Comparison of ENCODE assay signal across 28 mouse cellular contexts in genomic region chr11:75950459-75950858, GRCm38 (mm10). TPM values are rescaled to one million over a fixed set of nuclear protein-coding genes. Genes with fewer than 3 reads are reported as not detected.
DNase-seq lines count a peak whose midpoint lies in the region; ATAC-seq and TF ChIP-seq lines count a peak whose summit lies in the region.
"Had no signal": no experiment of that assay in that cellular context is flagged by ENCODE, and none has a peak within 500 bp of the region (broad histone marks: within the 10 kb centered on the region; RNA-seq: fewer than 3 reads in every experiment).

No protein-coding gene starts in this region.

- 0 out of 2 replicates have a peak, but pooled peaks have one; percentile 18 for ATAC-seq in kidney, embryonic 15.5 days (replicated peaks; ENCODE audit: low FRiP score)
- ATAC-seq in midbrain, embryonic 11.5 days (ENCODE audit: low FRiP score), result no peak
- ATAC-seq in midbrain, embryonic 14.5 days (ENCODE audit: low FRiP score, low TSS enrichment), result no peak
- ATAC-seq: CD4-positive, CD25-positive, alpha-beta regulatory T cell, adult 4 months; forebrain, embryonic 14.5 days had no signal

- no peak overlapping the region for H3K27ac ChIP-seq in kidney, embryonic 15.5 days
- no peak overlapping the region for H3K27ac ChIP-seq in midbrain, embryonic 11.5 days (ENCODE audit: low read depth, low read length)
- no peak overlapping the region for H3K27ac ChIP-seq in midbrain, embryonic 14.5 days (replicated peaks; ENCODE audit: low read depth, low read length)
- no peak overlapping the region for H3K27ac ChIP-seq in MEL (ENCODE audit: control insufficient read depth, low read depth, low read length)
- H3K27ac ChIP-seq: embryonic facial prominence, embryonic 13.5 days; embryonic facial prominence, embryonic 15.5 days; forebrain, embryonic 10.5 days; forebrain, embryonic 12.5 days had no signal

- no peak for TF ChIP-seq CTCF in MEL (IDR thresholded peaks at IDR 0.05 in 2 of 3, conservative IDR thresholded peaks at IDR 0.05 in 1 of 3; ENCODE audit: control insufficient read depth in 1 of 3, insufficient read depth in 1 of 3, low read depth in 2 of 3, low read length in 3 of 3, poor library complexity in 1 of 3, severe bottlenecking in 1 of 3)

- no peaks in the 10 kb centered on the region for H3K79me2 ChIP-seq in MEL (ENCODE audit: control insufficient read depth, insufficient read depth, low read length, poor library complexity)

- no peak overlapping the region for H3K4me2 ChIP-seq in kidney, embryonic 15.5 days
- no peak overlapping the region for H3K4me2 ChIP-seq in midbrain, embryonic 11.5 days
- no peak overlapping the region for H3K4me2 ChIP-seq in midbrain, embryonic 14.5 days (ENCODE audit: low read length)
- H3K4me2 ChIP-seq: embryonic facial prominence, embryonic 13.5 days; embryonic facial prominence, embryonic 15.5 days; forebrain, embryonic 12.5 days had no signal

- H3K9me3 ChIP-seq in kidney, embryonic 15.5 days (replicated peaks), result no peaks in the 10 kb centered on the region
- H3K9me3 ChIP-seq in midbrain, embryonic 11.5 days (ENCODE audit: control insufficient read depth, low read length), result no peaks in the 10 kb centered on the region
- no peaks in the 10 kb centered on the region for H3K9me3 ChIP-seq in midbrain, embryonic 14.5 days (ENCODE audit: control insufficient read depth, low read length)
- H3K9me3 ChIP-seq in MEL (replicated peaks; ENCODE audit: insufficient read depth, low read length), result no peaks in the 10 kb centered on the region
- H3K9me3 ChIP-seq: embryonic facial prominence, embryonic 13.5 days; embryonic facial prominence, embryonic 15.5 days; forebrain, embryonic 10.5 days; forebrain, embryonic 12.5 days; G1E had no signal

- TF ChIP-seq RAD21 in MEL (IDR thresholded peaks at IDR 0.05; ENCODE audit: low read depth, low read length), result no peak

- no peaks in the 10 kb centered on the region for H3K36me3 ChIP-seq in kidney, embryonic 15.5 days
- H3K36me3 ChIP-seq in midbrain, embryonic 11.5 days (ENCODE audit: control insufficient read depth, insufficient read depth, low read length), result no peaks in the 10 kb centered on the region
- H3K36me3 ChIP-seq in midbrain, embryonic 14.5 days (ENCODE audit: control insufficient read depth, insufficient read depth, low read length), result no peaks in the 10 kb centered on the region
- H3K36me3 ChIP-seq in MEL (ENCODE audit: control insufficient read depth in 1 of 2, insufficient read depth in 2 of 2, low read length in 2 of 2), result no peaks in the 10 kb centered on the region
- H3K36me3 ChIP-seq: embryonic facial prominence, embryonic 13.5 days; embryonic facial prominence, embryonic 15.5 days; forebrain, embryonic 10.5 days; forebrain, embryonic 12.5 days; G1E had no signal

- TF ChIP-seq EP300 in MEL (IDR thresholded peaks at IDR 0.05; ENCODE audit: low read depth in 1 of 2, low read length in 2 of 2), result peak; percentile 19 to 52; a peak in 2 of 4 replicates

- 52% methylated on average over 3 of the region's 3 CpGs for WGBS in kidney, embryonic 15.5 days
- WGBS in midbrain, embryonic 11.5 days, result 89% methylated on average over 3 of the region's 3 CpGs
- WGBS in midbrain, embryonic 14.5 days, result 59% methylated on average over 3 of the region's 3 CpGs

- peak; percentile 61 for DNase-seq in heart, adult 11 months
- no peak for DNase-seq in heart, adult 9 months (ENCODE audit: low spot score in 2 of 2)
- DNase-seq in kidney, postnatal 14 days, result no peak
- peak; percentile 21 for DNase-seq in midbrain, embryonic 11.5 days (ENCODE audit: low spot score, missing footprints)
- DNase-seq in midbrain, embryonic 14.5 days, result no peak
- no peak for DNase-seq in MEL (ENCODE audit: low read depth, low spot score)
- DNase-seq: adrenal gland, adult 2 months; adrenal gland, postnatal 10 days; adrenal gland, postnatal 25 days; B cell, adult 2 months; cerebellum, adult 11 months; cerebellum, adult 18-20 months; cerebellum, adult 8-10 months; cerebellum, adult 9-11 months; cerebellum, postnatal 14 days; cerebellum, postnatal 36 days; embryo, embryonic 11 days had no signal

- TF ChIP-seq POLR2A in MEL (IDR thresholded peaks at IDR 0.05; ENCODE audit: control insufficient read depth in 1 of 2, insufficient read depth in 1 of 2, low read depth in 1 of 2, low read length in 2 of 2, poor library complexity in 1 of 2), result no peak

- no peak overlapping the region for H3K9ac ChIP-seq in kidney, embryonic 15.5 days
- H3K9ac ChIP-seq in midbrain, embryonic 11.5 days (ENCODE audit: low read length), result no peak overlapping the region
- H3K9ac ChIP-seq in midbrain, embryonic 14.5 days (replicated peaks; ENCODE audit: low read length), result no peak overlapping the region
- no peak overlapping the region for H3K9ac ChIP-seq in MEL (ENCODE audit: control insufficient read depth, low read depth, low read length, poor library complexity, severe bottlenecking)
- H3K9ac ChIP-seq: embryonic facial prominence, embryonic 13.5 days; embryonic facial prominence, embryonic 15.5 days; forebrain, embryonic 12.5 days had no signal

- no peaks in the 10 kb centered on the region for H3K27me3 ChIP-seq in kidney, embryonic 15.5 days
- H3K27me3 ChIP-seq in midbrain, embryonic 11.5 days (ENCODE audit: control insufficient read depth, insufficient read depth, low read length), result no peaks in the 10 kb centered on the region
- no peaks in the 10 kb centered on the region for H3K27me3 ChIP-seq in midbrain, embryonic 14.5 days (ENCODE audit: control insufficient read depth, insufficient read depth, low read length)
- H3K27me3 ChIP-seq in MEL (ENCODE audit: control insufficient read depth in 1 of 2, insufficient read depth in 2 of 2, low read length in 2 of 2), result no peaks in the 10 kb centered on the region
- H3K27me3 ChIP-seq: embryonic facial prominence, embryonic 13.5 days; embryonic facial prominence, embryonic 15.5 days; forebrain, embryonic 12.5 days had no signal

- no peak overlapping the region for H3K4me3 ChIP-seq in kidney, embryonic 15.5 days (replicated peaks)
- H3K4me3 ChIP-seq in midbrain, embryonic 11.5 days (ENCODE audit: low read depth, low read length), result no peak overlapping the region
- no peak overlapping the region for H3K4me3 ChIP-seq in midbrain, embryonic 14.5 days (replicated peaks; ENCODE audit: low read depth, low read length)
- no peak overlapping the region for H3K4me3 ChIP-seq in MEL (ENCODE audit: control insufficient read depth in 1 of 2, insufficient read depth in 1 of 2, low read depth in 2 of 2, low read length in 2 of 2)
- H3K4me3 ChIP-seq: embryonic facial prominence, embryonic 13.5 days; embryonic facial prominence, embryonic 15.5 days; erythroblast, embryonic 14.5 days; forebrain, embryonic 10.5 days; forebrain, embryonic 12.5 days had no signal

- H3K4me1 ChIP-seq in kidney, embryonic 15.5 days, result peaks cover 34% of the 10 kb centered on the region
- peaks cover 8% of the 10 kb centered on the region for H3K4me1 ChIP-seq in midbrain, embryonic 11.5 days (ENCODE audit: control insufficient read depth, insufficient read depth, low read length)
- peaks cover 13% of the 10 kb centered on the region for H3K4me1 ChIP-seq in midbrain, embryonic 14.5 days (ENCODE audit: control insufficient read depth, insufficient read depth, low read length)
- H3K4me1 ChIP-seq in MEL (ENCODE audit: control insufficient read depth in 1 of 2, insufficient read depth in 2 of 2, low read length in 2 of 2), result no peaks in the 10 kb centered on the region; a peak in 1 of 4 replicates

TF ChIP-seq in MEL, 35 proteins besides CTCF, POLR2A, EP300 and RAD21:
- no peak for TF ChIP-seq ZNF384 (IDR thresholded peaks at IDR 0.05; ENCODE audit: low read depth, low read length)
- TF ChIP-seq JUND (IDR thresholded peaks at IDR 0.05; ENCODE audit: low read depth, low read length), result no peak
- no peak for TF ChIP-seq TBP (IDR thresholded peaks at IDR 0.05; ENCODE audit: low read depth, low read length)
- TF ChIP-seq UBTF (IDR thresholded peaks at IDR 0.05; ENCODE audit: borderline replicate concordance, insufficient read depth, low read depth, low read length), result no peak
- TF ChIP-seq E2F4 (IDR thresholded peaks at IDR 0.05; ENCODE audit: borderline replicate concordance, low read depth, low read length), result no peak
- no peak for TF ChIP-seq CHD2 (IDR thresholded peaks at IDR 0.05; ENCODE audit: low read length)
- no peak for TF ChIP-seq ZKSCAN1 (IDR thresholded peaks at IDR 0.05; ENCODE audit: low read depth, low read length)
- TF ChIP-seq TCF12 (IDR thresholded peaks at IDR 0.05; ENCODE audit: low read depth, low read length), result no peak
- no peak for TF ChIP-seq CHD1 (IDR thresholded peaks at IDR 0.05; ENCODE audit: low read depth, low read length)
- TF ChIP-seq ETS1 (IDR thresholded peaks at IDR 0.05; ENCODE audit: low read depth, low read length), result no peak
- TF ChIP-seq GATA1 (IDR thresholded peaks at IDR 0.05; ENCODE audit: low read depth, low read length), result 0 out of 2 replicates have a peak, but pooled peaks have one; percentile 26
- TF ChIP-seq RCOR1 (IDR thresholded peaks at IDR 0.05; ENCODE audit: low read depth, low read length), result no peak
- no peak for TF ChIP-seq ELF1 (IDR thresholded peaks at IDR 0.05; ENCODE audit: low read depth, low read length)
- no peak for TF ChIP-seq MAZ (IDR thresholded peaks at IDR 0.05; ENCODE audit: low read depth, low read length)
- TF ChIP-seq BHLHE40 (IDR thresholded peaks at IDR 0.05; ENCODE audit: borderline replicate concordance, low read depth, low read length), result peak; percentile 65; the same call in 1 of the 2 replicates
- no peak for TF ChIP-seq POLR2AphosphoS5 (IDR thresholded peaks at IDR 0.05; ENCODE audit: borderline replicate concordance, low read depth, low read length)
- no peak for TF ChIP-seq ZC3H11A (IDR thresholded peaks at IDR 0.05; ENCODE audit: low read depth, low read length)

RNA-seq across cellular contexts. Expression of gene Rph3al, which starts 12.2 kb away (rescaled TPM):
- 13.8 and 14.5 TPM in 2 replicates for polyA plus RNA-seq in kidney, embryonic 15.5 days (2015; fragmentation: Nextera tagmentation; extraction: Ambion mirVana)
- polyA plus RNA-seq in midbrain, embryonic 11.5 days (2014; fragmentation: Nextera tagmentation; extraction: Ambion mirVana), result 0.66 and 1.1 TPM in 2 replicates
- polyA plus RNA-seq in midbrain, embryonic 14.5 days (2014; fragmentation: Nextera tagmentation; extraction: Ambion mirVana), result 1.6 and 2.3 TPM in 2 replicates
- total RNA-seq in MEL (2012; rRNA removed), result 7.1 and 9.4 TPM in 2 replicates
- polyA plus RNA-seq in MEL (2012; ENCODE audit: insufficient read depth in 1 of 2, insufficient read length in 2 of 2, low read depth in 1 of 2, low replicate concordance in 2 of 2, missing spikeins in 1 of 2), result 10 to 100 TPM in 1 of 2 experiments, not detected in 1; 23.0 TPM
- total RNA-seq: G1E had no signal
- polyA plus RNA-seq: erythroblast, embryonic 14.5 days; G1E had no signal

RNA-seq across cellular contexts. Expression of gene 1700016K19Rik, which starts 49.3 kb away (rescaled TPM):
- 0.40 TPM in 1 of 2 replicates, not detected in the other for polyA plus RNA-seq in kidney, embryonic 15.5 days (2015; fragmentation: Nextera tagmentation; extraction: Ambion mirVana)
- 0.23 TPM in 1 of 2 replicates, not detected in the other for polyA plus RNA-seq in midbrain, embryonic 11.5 days (2014; fragmentation: Nextera tagmentation; extraction: Ambion mirVana)
- polyA plus RNA-seq in midbrain, embryonic 14.5 days (2014; fragmentation: Nextera tagmentation; extraction: Ambion mirVana), result 2.1 and 2.7 TPM in 2 replicates
- not detected in 2 replicates for total RNA-seq in MEL (2012; rRNA removed)
- polyA plus RNA-seq in MEL (2012; ENCODE audit: insufficient read depth in 1 of 2, insufficient read length in 2 of 2, low read depth in 1 of 2, low replicate concordance in 2 of 2, missing spikeins in 1 of 2), result under 1 TPM in 1 of 2 experiments, not detected in 1; 0.25 TPM
- total RNA-seq: adrenal gland, adult 2 months; adrenal gland, postnatal 10 days; adrenal gland, postnatal 25 days; adrenal gland, postnatal 4 days; common myeloid progenitor, adult 5-6 weeks had no signal
- polyA plus RNA-seq: adrenal gland, adult 2 months; CD4-positive, CD25-positive, alpha-beta regulatory T cell, adult 4 months; erythroblast, embryonic 14.5 days; G1E had no signal

Comparison
In these comparisons a context has a peak if more than half of its experiments do, and no peak if none do; other contexts are left out.
1. DNase-seq: peak in heart, adult 11 months (single experiment) and midbrain, embryonic 11.5 days (single experiment); none in heart, adult 9 months (0 of 2), kidney, postnatal 14 days (single experiment), midbrain, embryonic 14.5 days (single experiment) and MEL (single experiment).